Mouse (Mus musculus): ENCODE measurements around the gene Rpl39l.
"Not testable (repeated sequence)": the region's sequence is repeated elsewhere in the genome, so short reads cannot be mapped to it uniquely, and the experiment has no call there.

GRCm38 (mm10) chr16:10187461-10187860 lies 17.4 kb downstream of the Rpl39l start:
- not testable (repeated sequence) for TF ChIP-seq POLR2A (IDR thresholded peaks at IDR 0.05; ENCODE audit: low read depth, low read length); CTCF (conservative IDR thresholded peaks at IDR 0.05; ENCODE audit: insufficient read depth, insufficient read length, low read depth, low read length)
